Mouse (Mus musculus) stomach, postnatal 0 days (tissue): ENCODE data around the gene Atf6b. TPM values are rescaled to one million over a fixed set of nuclear protein-coding genes. Genes with fewer than 3 reads are reported as not detected.

Source experiments
- ATAC-seq: fragments of 200-750 bp; cut with Nextera tagmentation; 2 replicates; pipeline ENCODE4 v1.8.0; 2017; ENCODE audit not compliant: low FRiP score, low TSS enrichment
- DNase-seq: peaks from one replicate; pipeline ENCODE4 v3.0.0-alpha.2; 2016; ENCODE audit warnings: low spot score
- H3K27ac ChIP-seq: fragments of 300-500 bp; sonication (generic); replicated peaks from 2 replicates; pipeline ENCODE4 v1.5.1; 2014; ENCODE audit warnings: mild to moderate bottlenecking, control low read depth
- H3K27me3 ChIP-seq: fragments of 300-500 bp; sonication (generic); 2 replicates; pipeline ENCODE4 v1.6.1; 2014; ENCODE audit warnings: low read length; ENCODE audit not compliant: control insufficient read depth, insufficient read depth
- H3K36me3 ChIP-seq: fragments of 300-500 bp; sonication (generic); 2 replicates; pipeline ENCODE4 v1.6.1; 2014; ENCODE audit warnings: low read length, mixed read lengths; ENCODE audit not compliant: control insufficient read depth, insufficient read depth
- H3K4me1 ChIP-seq: fragments of 300-500 bp; sonication (generic); replicated peaks from 2 replicates; pipeline ENCODE4 v1.6.1; 2014; ENCODE audit warnings: antibody characterized with exemption; ENCODE audit not compliant: control insufficient read depth, insufficient read depth
- H3K4me2 ChIP-seq: fragments of 300-500 bp; sonication (generic); replicated peaks from 2 replicates; pipeline ENCODE4 v1.6.1; 2014; ENCODE audit warnings: low read depth, mild to moderate bottlenecking, control low read depth, moderate library complexity
- H3K4me3 ChIP-seq: fragments of 300-500 bp; sonication (generic); 2 replicates; pipeline ENCODE4 v1.5.1; 2014; ENCODE audit warnings: low read depth, low read length, control low read depth
- H3K9ac ChIP-seq: fragments of 300-500 bp; sonication (generic); 2 replicates; pipeline ENCODE4 v1.6.1; 2014; ENCODE audit warnings: mild to moderate bottlenecking, low read length, control low read depth, mixed read lengths
- H3K9me3 ChIP-seq: fragments of 300-500 bp; sonication (generic); 2 replicates; pipeline ENCODE4 v1.6.1; 2016; ENCODE audit warnings: low read length; ENCODE audit not compliant: control insufficient read depth
- CTCF ChIP-seq: IDR thresholded peaks from 2 replicates; pipeline ENCODE4 v1.5.1; 2016; ENCODE audit warnings: antibody characterized with exemption, low read depth, mild to moderate bottlenecking, moderate library complexity
- EP300 ChIP-seq: optimal IDR thresholded peaks from 2 replicates; pipeline ENCODE3; 2016; ENCODE audit warnings: antibody characterized with exemption
- WGBS: fragments of 180-500 bp; shearing (Covaris S2); extraction: QIAGEN DNeasy Blood & Tissue Kit; methylation state at CpG from one replicate; pipeline ENCODE4 v1.1.7; 2014; 5-methylcytosine and 5-hydroxymethylcytosine counted together
- polyA plus RNA-seq: library from polyadenylated mRNA; unstranded; fragments of >200 nt; fragmentation: Nextera tagmentation; extraction: Ambion mirVana; gene quantifications from 2 replicates; pipeline ENCODE4 v1.2.1, GENCODE M21; 2015

Atf6b gene
- polyA plus RNA-seq, 1 experiment from 2014 or later: 35.4 TPM

DNA sequence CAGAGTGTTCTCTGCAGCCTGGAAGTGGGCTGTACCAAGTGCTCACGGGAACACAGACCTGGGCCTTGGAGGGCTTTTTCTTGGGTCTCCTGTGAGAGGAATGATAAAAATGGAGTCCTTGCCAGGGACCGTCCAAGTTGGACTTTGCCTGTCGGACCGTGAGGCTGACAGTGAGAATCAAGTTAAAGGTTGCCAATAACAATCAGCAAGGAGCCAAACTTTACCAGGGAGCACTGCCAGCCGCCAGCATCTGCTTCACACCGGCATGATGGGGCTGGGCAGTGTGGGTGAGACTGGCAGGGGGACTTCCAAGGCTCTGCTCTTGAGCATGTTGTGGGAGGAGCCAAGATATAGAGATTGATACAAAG lies 29.1 kb downstream of the Atf6b start:
- no peak for TF ChIP-seq CTCF
- TF ChIP-seq EP300: no peak
- Histone ChIP-seq H3K27me3 (peaks cover 4% of the 10 kb centered on the region; the same call in 1 of the 2 replicates), H3K27ac (peak overlapping the region; percentile 84), H3K9me3 (no peaks in the 10 kb centered on the region), H3K9ac (no peak overlapping the region), H3K4me2 (no peak overlapping the region), H3K4me3 (no peak overlapping the region), H3K36me3 (no peaks in the 10 kb centered on the region), H3K4me1 (peaks cover 3% of the 10 kb centered on the region; the same call in 1 of the 2 replicates)
- 72% methylated on average over 6 of the region's 6 CpGs for WGBS
- no peak for ATAC-seq
- DNase-seq: no peak

DNA sequence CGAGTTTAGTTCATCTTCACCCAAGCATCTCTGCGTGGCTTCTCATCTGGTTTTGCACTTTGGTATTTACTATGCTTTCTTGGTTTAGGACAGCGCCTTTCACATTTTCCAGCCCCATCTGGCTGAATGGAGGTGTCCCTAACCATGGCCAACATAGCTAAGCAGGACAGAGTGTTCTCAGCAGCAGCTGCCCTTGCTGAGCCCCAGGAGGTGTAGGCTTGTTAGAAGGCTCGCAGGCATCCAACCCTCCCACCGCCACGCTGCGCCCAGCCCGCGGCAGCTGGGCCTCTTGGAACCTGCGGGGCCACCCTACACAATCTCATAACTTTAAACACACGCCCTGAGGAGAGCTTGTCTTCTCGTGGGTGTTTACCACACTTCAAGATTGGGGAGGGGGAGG lies 29.7 kb downstream of the Atf6b start:
- no peak overlapping the region for H3K4me3 ChIP-seq
- no peak for DNase-seq
- no peak overlapping the region for H3K9ac ChIP-seq
- H3K9me3 ChIP-seq: no peaks in the 10 kb centered on the region
- no peak overlapping the region; the same call in 1 of the 2 replicates for H3K27ac ChIP-seq
- H3K36me3 ChIP-seq: no peaks in the 10 kb centered on the region
- WGBS: 56% methylated on average over 12 of the region's 12 CpGs
- no peak overlapping the region for H3K4me2 ChIP-seq
- no peak for TF ChIP-seq EP300
- no peak for TF ChIP-seq CTCF
- ATAC-seq: no peak
- no peaks in the 10 kb centered on the region; the same call in 1 of the 2 replicates for H3K4me1 ChIP-seq
- peaks cover 3% of the 10 kb centered on the region; the same call in 1 of the 2 replicates for H3K27me3 ChIP-seq

DNA sequence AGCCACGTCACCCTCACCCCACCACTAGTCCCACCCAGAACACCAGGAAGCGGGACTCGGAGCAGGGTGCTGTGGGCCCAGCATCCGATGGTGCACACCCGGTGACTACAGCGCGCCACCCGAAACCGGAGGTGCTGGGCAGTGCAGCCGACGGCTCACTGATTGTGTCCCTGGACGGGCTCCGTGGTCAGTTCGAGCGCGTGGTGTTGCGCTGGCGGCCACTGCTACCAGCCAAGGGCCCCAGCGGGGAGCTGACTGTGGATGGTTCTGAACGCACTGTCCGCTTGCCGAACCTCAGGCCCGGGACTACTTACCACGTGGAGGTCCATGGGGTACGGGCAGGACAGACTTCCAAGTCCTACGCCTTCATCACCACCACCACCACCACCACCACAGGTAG lies 33.2 kb downstream of the Atf6b start:
- Histone ChIP-seq H3K9me3 (no peaks in the 10 kb centered on the region), H3K4me1 (peaks cover 13% of the 10 kb centered on the region), H3K9ac (no peak overlapping the region), H3K27ac (no peak overlapping the region), H3K36me3 (no peaks in the 10 kb centered on the region), H3K27me3 (no peaks in the 10 kb centered on the region), H3K4me3 (no peak overlapping the region), H3K4me2 (no peak overlapping the region)
- WGBS: 76% methylated on average over 26 of the region's 26 CpGs
- TF ChIP-seq CTCF (no peak), EP300 (no peak)
- no peak for DNase-seq
- ATAC-seq: no peak

DNA sequence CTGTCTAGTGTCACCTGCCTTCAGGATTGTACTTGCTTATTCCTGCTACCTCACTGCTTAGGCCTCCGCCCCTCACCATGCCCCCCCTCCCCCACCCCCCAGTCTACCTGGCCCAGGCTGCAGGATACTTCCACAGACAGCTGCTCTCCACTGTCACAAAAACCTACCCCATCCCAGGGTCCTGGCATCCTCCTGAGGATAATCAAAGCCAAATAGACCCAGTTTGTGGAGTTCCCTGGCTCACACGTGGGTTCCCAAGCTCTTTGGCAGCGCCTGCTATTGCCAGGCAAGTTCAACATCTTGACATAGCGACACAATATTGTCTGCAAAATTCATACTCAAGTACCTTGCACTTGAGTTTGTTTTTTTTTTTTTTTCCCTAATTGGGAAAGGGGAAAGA lies 33.7 kb downstream of the Atf6b start:
- DNase-seq (no peak), ATAC-seq (no peak)
- WGBS: 83% methylated on average over 4 of the region's 4 CpGs
- TF ChIP-seq CTCF (no peak), EP300 (no peak)
- Histone ChIP-seq H3K4me2 (no peak overlapping the region), H3K36me3 (no peaks in the 10 kb centered on the region), H3K9ac (no peak overlapping the region), H3K4me3 (no peak overlapping the region), H3K9me3 (no peaks in the 10 kb centered on the region), H3K4me1 (peaks cover 16% of the 10 kb centered on the region), H3K27me3 (no peaks in the 10 kb centered on the region), H3K27ac (no peak overlapping the region)

DNA sequence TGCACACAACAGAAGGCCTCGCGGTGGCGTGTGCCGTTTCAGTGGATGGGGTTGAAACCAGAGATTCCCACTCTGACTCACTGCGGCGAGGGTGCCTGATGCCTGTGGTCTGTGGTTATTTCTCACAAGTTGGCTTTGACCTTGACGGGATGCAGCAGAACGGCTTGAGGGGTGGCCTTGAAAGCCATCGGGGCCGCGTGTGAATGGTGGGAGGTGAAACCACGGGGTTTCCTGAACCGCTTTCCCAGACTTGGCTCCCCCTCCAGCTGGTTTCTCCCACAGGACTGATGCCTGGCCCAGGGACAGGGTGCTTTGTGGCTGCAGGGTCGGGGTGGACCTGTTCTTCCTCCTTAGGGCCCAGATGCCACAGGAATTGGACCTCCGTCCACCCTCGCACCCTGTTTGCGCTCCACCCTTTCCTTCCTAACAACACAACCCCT lies 34.2 kb downstream of the Atf6b start:
- Histone ChIP-seq H3K4me2 (no peak overlapping the region), H3K36me3 (no peaks in the 10 kb centered on the region), H3K9ac (no peak overlapping the region), H3K27me3 (no peaks in the 10 kb centered on the region), H3K9me3 (no peaks in the 10 kb centered on the region), H3K27ac (peak overlapping the region; percentile 67), H3K4me3 (no peak overlapping the region), H3K4me1 (peaks cover 18% of the 10 kb centered on the region)
- DNase-seq (no peak), ATAC-seq (no peak)
- 0 out of 2 replicates have a peak, but pooled peaks have one; percentile 1 for TF ChIP-seq CTCF
- no peak for TF ChIP-seq EP300
- 60% methylated on average over 17 of the region's 17 CpGs for WGBS

DNA sequence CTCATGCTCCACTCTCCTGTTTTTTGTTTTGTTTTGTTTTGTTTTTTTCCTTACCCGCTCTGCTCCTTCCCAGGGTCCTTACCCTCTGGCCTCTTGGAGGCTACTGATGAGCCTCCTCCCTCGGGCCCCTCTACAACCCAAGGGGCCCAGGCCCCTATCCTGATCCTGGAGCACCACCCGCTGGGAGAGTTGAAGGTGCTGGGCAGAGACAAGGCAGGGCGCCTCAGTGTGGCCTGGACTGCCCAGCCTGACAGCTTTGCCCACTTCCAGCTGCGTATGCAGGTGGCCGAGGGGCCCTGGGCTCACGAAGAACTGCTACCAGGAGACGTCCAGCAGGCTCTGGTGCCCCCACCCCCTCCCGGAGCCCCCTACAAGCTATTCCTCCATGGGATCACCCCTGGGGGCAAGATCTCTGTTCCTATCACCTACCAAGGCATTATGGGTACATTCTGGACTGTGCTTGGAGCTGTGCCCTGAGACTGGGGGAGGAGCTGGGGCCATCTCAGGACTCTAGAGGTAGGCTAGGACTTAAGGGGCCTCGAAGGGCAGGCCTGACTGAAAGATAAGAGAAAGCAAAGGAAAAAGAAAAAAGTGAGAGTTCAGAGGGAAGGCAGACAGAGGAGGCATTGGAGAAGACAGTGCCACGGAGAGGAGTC lies 35.1 kb downstream of the Atf6b start:
- no peaks in the 10 kb centered on the region for H3K36me3 ChIP-seq
- H3K4me3 ChIP-seq: no peak overlapping the region
- 75% methylated on average over 11 of the region's 11 CpGs for WGBS
- no peak for ATAC-seq
- DNase-seq: no peak
- H3K4me1 ChIP-seq: peaks cover 18% of the 10 kb centered on the region
- TF ChIP-seq CTCF: peak; percentile 44
- no peak for TF ChIP-seq EP300
- no peaks in the 10 kb centered on the region for H3K27me3 ChIP-seq
- H3K27ac ChIP-seq: 0 out of 2 replicates have a peak overlapping the region, but pooled peaks have one; percentile 0
- no peak overlapping the region for H3K4me2 ChIP-seq
- H3K9me3 ChIP-seq: no peaks in the 10 kb centered on the region
- no peak overlapping the region for H3K9ac ChIP-seq
